Mouse (Mus musculus): Measurements from ENCODE around the gene Clic6.

- no peak for TF ChIP-seq CTCF (conservative IDR thresholded peaks at IDR 0.05; ENCODE audit: low read length)
- no peak for TF ChIP-seq POU5F1 (IDR thresholded peaks at IDR 0.05; ENCODE audit: borderline replicate concordance, low read length)
- no peak for TF ChIP-seq NANOG (IDR thresholded peaks at IDR 0.05; ENCODE audit: borderline replicate concordance, low read length)
Observed at GRCm38 (mm10) chr16:92441203-92441602, 44.3 kb upstream of the Clic6 start.
